Mouse (Mus musculus) liver, embryonic 14.5 days (tissue): Measurements from ENCODE around the gene Hexim2. TPM values are rescaled to one million over a fixed set of nuclear protein-coding genes. Genes with fewer than 3 reads are reported as not detected.

Experiments used
- ATAC-seq: fragments of 200-750 bp; cut with Nextera tagmentation; 2 replicates; pipeline ENCODE4 v1.8.0; 2017; ENCODE audit warnings: moderate number of reproducible peaks, mild to moderate bottlenecking, moderate library complexity; ENCODE audit not compliant: insufficient read depth
- DNase-seq, 3 experiments: peaks; one replicate each; pipeline ENCODE4 v3.0.0-alpha.2; 2012 to 2013; ENCODE audit warnings: low read depth in 3 of 3, low spot score in 3 of 3
- H3K27ac ChIP-seq: fragments of 300-500 bp; sonication (generic); 2 replicates; pipeline ENCODE4 v1.5.1; 2014; ENCODE audit warnings: moderate library complexity, mild to moderate bottlenecking, control low read depth, inconsistent platforms
- H3K27me3 ChIP-seq: fragments of 300-500 bp; sonication (generic); 2 replicates; pipeline ENCODE4 v1.6.1; 2014; ENCODE audit warnings: mild to moderate bottlenecking, low read length, moderate library complexity; ENCODE audit not compliant: control insufficient read depth, insufficient read depth
- H3K36me3 ChIP-seq: fragments of 300-500 bp; sonication (generic); replicated peaks from 2 replicates; pipeline ENCODE4 v1.6.1; 2014; ENCODE audit warnings: low read depth; ENCODE audit not compliant: control insufficient read depth, insufficient read depth
- H3K4me1 ChIP-seq, 2 experiments: fragments of 200-500 bp in 1 of 2; fragments of 300-500 bp in 1 of 2; sonication (generic) in 1 of 2; replicated peaks; 2 replicates each; pipeline ENCODE4 v1.6.1; 2012 to 2014; ENCODE audit warnings: antibody characterized with exemption in 1 of 2, inconsistent platforms in 1 of 2, low read length in 1 of 2; ENCODE audit not compliant: control insufficient read depth in 2 of 2, insufficient read depth in 2 of 2
- H3K4me2 ChIP-seq: fragments of 300-500 bp; sonication (generic); 2 replicates; pipeline ENCODE4 v1.6.1; 2014; ENCODE audit warnings: low read depth, mild to moderate bottlenecking, control low read depth, moderate library complexity
- H3K4me3 ChIP-seq, 2 experiments: fragments of 200-500 bp in 1 of 2; fragments of 300-500 bp in 1 of 2; sonication (generic) in 1 of 2; 2 replicates each; pipeline ENCODE4 v1.5.1; 2012 to 2014; ENCODE audit warnings: low read depth in 2 of 2, low read length in 2 of 2, mild to moderate bottlenecking in 2 of 2, control low read depth in 1 of 2, inconsistent platforms in 1 of 2, moderate library complexity in 1 of 2; ENCODE audit not compliant: insufficient read depth in 1 of 2
- H3K9ac ChIP-seq: fragments of 300-500 bp; sonication (generic); replicated peaks from 2 replicates; pipeline ENCODE4 v1.6.1; 2014; ENCODE audit warnings: mild to moderate bottlenecking, control low read depth, moderate library complexity
- H3K9me3 ChIP-seq: fragments of 300-500 bp; sonication (generic); 2 replicates; pipeline ENCODE4 v1.6.1; 2016; ENCODE audit warnings: low read length, mixed read lengths; ENCODE audit not compliant: control insufficient read depth
- CTCF ChIP-seq: IDR thresholded peaks from 2 replicates; pipeline ENCODE4 v1.5.1; 2016; ENCODE audit warnings: antibody characterized with exemption, low read depth, control low read depth
- EP300 ChIP-seq: IDR thresholded peaks from 2 replicates; pipeline ENCODE4 v1.6.1; 2016; ENCODE audit warnings: antibody characterized with exemption, low read depth
- WGBS: fragments of 180-500 bp; shearing (Covaris S2); extraction: QIAGEN DNeasy Blood & Tissue Kit; methylation state at CpG from one replicate; pipeline ENCODE4 v1.1.7; 2014; ENCODE audit not compliant: insufficient replicate concordance; 5-methylcytosine and 5-hydroxymethylcytosine counted together
- polyA plus RNA-seq, 2 experiments: library from polyadenylated mRNA; depleted of rRNA in 1 of 2; stranded (reverse) in 1 of 2; unstranded in 1 of 2; fragments of >200 nt; fragmentation: Nextera tagmentation in 1 of 2; extraction: Ambion mirVana in 1 of 2; gene quantifications; 2 replicates each; pipeline versions ENCODE4 v1.2.1 to v1.2.3; 2012 to 2014

Hexim2 gene
- polyA plus RNA-seq, 2 experiments: 3.4 to 3.5 TPM

DNA sequence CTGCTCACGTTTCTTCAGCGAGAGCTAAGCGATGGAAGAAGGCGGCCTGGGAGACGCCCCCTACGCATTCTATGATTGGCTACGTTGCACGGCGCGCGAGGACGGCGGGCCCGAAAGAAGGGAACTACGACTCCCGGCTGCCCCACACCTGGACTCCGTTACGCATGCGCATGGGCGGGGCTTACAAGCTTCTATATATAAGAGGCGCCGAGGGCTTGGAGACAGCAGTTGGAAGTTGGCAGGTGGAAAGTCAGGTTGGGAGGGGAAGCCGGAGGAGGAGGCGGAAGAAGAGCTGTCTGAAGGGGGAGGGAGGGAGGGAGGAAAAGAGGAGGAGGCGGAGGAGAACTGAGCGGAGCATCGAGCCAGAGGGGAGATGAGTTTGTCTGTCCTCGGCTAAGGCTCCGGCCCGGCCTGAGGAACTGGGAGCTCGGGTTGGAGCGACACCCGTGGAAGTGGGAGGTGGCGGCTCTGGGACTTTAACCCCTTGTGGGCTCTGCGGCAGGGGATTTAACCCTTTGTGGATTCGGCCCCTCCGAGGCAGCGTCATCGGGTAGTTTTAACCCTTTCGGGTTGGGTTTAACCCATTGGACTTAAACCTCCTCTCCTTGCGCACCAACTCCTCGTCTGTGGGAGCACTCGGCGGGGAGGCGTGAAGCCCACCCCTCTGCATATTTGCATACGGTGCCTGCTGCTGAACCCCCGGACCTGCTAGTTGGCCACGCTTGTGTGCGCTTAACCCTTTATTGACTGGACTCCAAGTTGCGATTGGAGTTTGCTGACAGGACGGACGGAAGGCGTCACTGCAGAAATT, 16.0 kb upstream of the Hexim2 start, which contains the start of gene Hexim1:
Gene Hexim1, plus strand, starts transcription at position 224 of the 811 bp plus-strand sequence.
- peak within 1 kb of the TSS; percentile 86 to 91 for H3K4me3 ChIP-seq
- no peaks in the 10 kb centered on the region for H3K36me3 ChIP-seq
- DNase-seq (peak; percentile 99 to 100 (median 99)), ATAC-seq (peak; percentile 91)
- WGBS: under 1% methylated on average over 53 of the region's 53 CpGs
- H3K4me2 ChIP-seq: peak within 1 kb of the TSS; percentile 100
- peak within 1 kb of the TSS; percentile 90 for H3K27ac ChIP-seq
- TF ChIP-seq EP300 (no peak), CTCF (no peak)
- peaks cover 17 to 23% of the 10 kb centered on the region in 2 experiments for H3K4me1 ChIP-seq
- peak within 1 kb of the TSS; percentile 88 for H3K9ac ChIP-seq
- H3K27me3 ChIP-seq: no peaks in the 10 kb centered on the region; the same call in 1 of the 2 replicates
- H3K9me3 ChIP-seq: no peaks in the 10 kb centered on the region

DNA sequence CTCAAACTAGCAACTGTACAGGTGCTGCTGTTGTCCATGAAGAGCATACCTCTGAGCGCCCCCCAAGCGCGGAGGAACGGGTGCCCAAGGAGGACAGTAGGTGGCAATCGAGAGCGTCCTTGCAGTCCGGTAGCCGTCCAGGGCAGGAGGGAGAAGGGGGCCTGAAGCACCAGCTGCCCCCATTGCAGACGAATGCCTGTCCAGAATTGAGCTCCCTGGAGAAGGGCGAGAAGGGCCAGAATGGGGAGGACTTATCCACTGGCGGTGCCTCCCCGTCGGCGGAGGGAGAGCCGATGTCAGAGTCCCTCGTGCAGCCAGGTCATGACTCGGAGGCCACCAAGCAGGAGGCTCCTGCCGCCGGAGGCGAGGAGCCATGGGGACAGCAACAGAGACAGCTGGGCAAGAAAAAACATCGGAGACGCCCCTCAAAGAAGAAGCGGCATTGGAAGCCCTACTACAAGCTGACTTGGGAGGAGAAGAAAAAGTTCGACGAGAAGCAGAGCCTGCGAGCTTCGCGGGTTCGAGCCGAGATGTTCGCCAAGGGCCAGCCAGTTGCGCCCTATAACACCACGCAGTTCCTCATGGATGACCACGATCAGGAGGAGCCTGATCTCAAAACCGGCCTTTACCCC, 15.2 kb upstream of the Hexim2 start:
- under 1% methylated on average over 35 of the region's 35 CpGs for WGBS
- DNase-seq: peak in 2 of 3 experiments; percentile 64 to 68
- peak; percentile 14; the same call in 1 of the 2 replicates for ATAC-seq
- H3K27ac ChIP-seq: peak overlapping the region; percentile 83
- peak overlapping the region; percentile 86 to 91 for H3K4me3 ChIP-seq
- no peaks in the 10 kb centered on the region for H3K36me3 ChIP-seq
- peaks cover 17% of the 10 kb centered on the region in 2 experiments for H3K4me1 ChIP-seq
- no peaks in the 10 kb centered on the region; the same call in 1 of the 2 replicates for H3K27me3 ChIP-seq
- H3K4me2 ChIP-seq: peak overlapping the region; percentile 100
- no peaks in the 10 kb centered on the region for H3K9me3 ChIP-seq
- H3K9ac ChIP-seq: peak overlapping the region; percentile 88
- TF ChIP-seq EP300 (no peak), CTCF (peak; percentile 94)

DNA sequence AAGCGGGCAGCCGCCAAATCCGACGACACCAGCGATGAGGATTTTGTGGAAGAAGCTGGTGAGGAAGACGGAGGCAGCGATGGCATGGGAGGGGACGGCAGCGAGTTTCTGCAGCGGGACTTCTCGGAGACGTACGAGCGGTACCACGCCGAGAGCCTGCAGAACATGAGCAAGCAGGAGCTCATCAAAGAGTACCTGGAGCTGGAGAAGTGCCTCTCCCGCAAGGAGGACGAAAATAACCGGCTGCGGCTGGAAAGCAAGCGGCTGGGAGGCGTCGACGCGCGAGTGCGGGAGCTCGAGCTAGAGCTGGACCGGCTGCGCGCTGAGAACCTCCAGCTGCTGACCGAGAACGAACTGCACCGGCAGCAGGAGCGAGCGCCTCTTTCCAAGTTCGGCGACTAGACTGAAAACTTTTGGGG, 14.6 kb upstream of the Hexim2 start:
- TF ChIP-seq EP300 (no peak), CTCF (no peak)

DNA sequence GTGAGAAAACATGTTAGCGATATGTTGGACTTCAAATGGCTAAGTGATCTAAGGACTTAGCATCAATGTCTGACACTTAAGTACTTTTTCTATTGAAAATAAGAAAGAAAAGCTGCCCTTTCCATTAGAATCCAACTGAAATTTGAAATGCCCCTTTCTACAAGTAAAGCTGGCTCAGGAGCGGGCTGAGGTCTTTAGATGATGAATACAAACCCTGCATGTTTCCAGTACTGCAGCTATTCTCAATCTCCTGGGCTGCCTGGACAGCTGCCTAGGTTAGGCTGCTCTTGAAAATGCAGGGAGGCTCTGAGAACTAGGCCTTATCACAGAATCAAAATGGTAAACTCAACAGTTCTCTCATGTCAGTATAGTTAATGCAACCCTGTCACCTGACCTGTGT, 13.4 kb upstream of the Hexim2 start:
- no peak overlapping the region for H3K9ac ChIP-seq
- no peaks in the 10 kb centered on the region for H3K27me3 ChIP-seq
- peak overlapping the region in 1 of 2 experiments; percentile 86; a peak in 2 of 4 replicates for H3K4me3 ChIP-seq
- 87% methylated on average over 2 of the region's 2 CpGs for WGBS
- DNase-seq (no peak), ATAC-seq (no peak)
- no peaks in the 10 kb centered on the region for H3K9me3 ChIP-seq
- peak overlapping the region; percentile 100 for H3K4me2 ChIP-seq
- H3K36me3 ChIP-seq: no peaks in the 10 kb centered on the region
- no peak overlapping the region for H3K27ac ChIP-seq
- TF ChIP-seq CTCF (no peak), EP300 (no peak)
- H3K4me1 ChIP-seq: peaks cover 10 to 15% of the 10 kb centered on the region in 2 experiments

More for the DNA sequence above, 14.6 kb upstream of the Hexim2 start:
- Histone ChIP-seq H3K27me3 (no peaks in the 10 kb centered on the region; the same call in 1 of the 2 replicates), H3K4me2 (peak overlapping the region; percentile 100), H3K9ac (peak overlapping the region; percentile 88), H3K27ac (no peak overlapping the region), H3K9me3 (no peaks in the 10 kb centered on the region), H3K4me1 (peaks cover 12 to 15% of the 10 kb centered on the region in 2 experiments), H3K36me3 (no peaks in the 10 kb centered on the region), H3K4me3 (peak overlapping the region; percentile 86 to 91)
- no peak for ATAC-seq
- WGBS: under 1% methylated on average over 38 of the region's 38 CpGs
- no peak for DNase-seq

DNA sequence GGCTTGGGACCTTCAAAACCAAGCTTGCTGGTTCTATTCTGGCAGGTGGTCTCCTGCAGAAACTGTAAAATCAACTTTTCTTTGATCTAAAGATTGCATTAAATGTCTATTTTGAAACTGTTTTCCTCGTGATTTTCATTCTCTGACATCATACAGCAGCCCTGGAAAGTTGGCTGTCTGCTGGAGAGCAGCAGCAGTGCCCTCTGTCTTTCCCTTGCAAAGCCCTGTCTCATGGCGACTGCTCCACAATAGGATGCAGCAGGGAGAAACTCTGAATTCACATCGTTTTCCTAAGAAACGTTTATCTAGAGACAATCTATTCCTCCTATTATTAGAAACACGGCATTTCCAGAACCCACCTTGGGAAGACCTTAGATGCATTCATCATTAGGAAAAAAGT, 12.6 kb upstream of the Hexim2 start:
- Histone ChIP-seq H3K4me1 (peaks cover 6 to 11% of the 10 kb centered on the region in 2 experiments), H3K36me3 (no peaks in the 10 kb centered on the region), H3K9me3 (no peaks in the 10 kb centered on the region), H3K9ac (no peak overlapping the region), H3K4me3 (no peak overlapping the region), H3K27me3 (no peaks in the 10 kb centered on the region), H3K27ac (no peak overlapping the region), H3K4me2 (no peak overlapping the region)
- TF ChIP-seq EP300 (no peak), CTCF (no peak)
- DNase-seq (no peak), ATAC-seq (no peak)
- 62% methylated on average over 5 of the region's 5 CpGs for WGBS
